Mouse (Mus musculus) embryonic stem cell, embryonic (primary cell): Measurements from ENCODE around the gene Pak1ip1.
"Not testable (repeated sequence)": the region's sequence is repeated elsewhere in the genome, so short reads cannot be mapped to it uniquely, and the experiment has no call there.

Experiments
- CTCF ChIA-PET, 4 experiments: fragments of 300-600 bp in 2 of 4; fragments of 350-600 bp in 2 of 4; sonication (Branson Sonifier 250); formaldehyde crosslinking; loops; one replicate each; lab custom pipeline; 2022; ENCODE audit warnings: inconsistent platforms in 2 of 4; lab: Charles Lee
- POLR2A ChIA-PET, 4 experiments: fragments of 300-600 bp in 2 of 4; fragments of 350-600 bp in 2 of 4; sonication (Branson Sonifier 250); formaldehyde crosslinking; loops; one replicate each; lab custom pipeline; 2022; ENCODE audit warnings: antibody characterized with exemption in 4 of 4, inconsistent platforms in 1 of 4; lab: Charles Lee

The Pak1ip1 gene

DNA sequence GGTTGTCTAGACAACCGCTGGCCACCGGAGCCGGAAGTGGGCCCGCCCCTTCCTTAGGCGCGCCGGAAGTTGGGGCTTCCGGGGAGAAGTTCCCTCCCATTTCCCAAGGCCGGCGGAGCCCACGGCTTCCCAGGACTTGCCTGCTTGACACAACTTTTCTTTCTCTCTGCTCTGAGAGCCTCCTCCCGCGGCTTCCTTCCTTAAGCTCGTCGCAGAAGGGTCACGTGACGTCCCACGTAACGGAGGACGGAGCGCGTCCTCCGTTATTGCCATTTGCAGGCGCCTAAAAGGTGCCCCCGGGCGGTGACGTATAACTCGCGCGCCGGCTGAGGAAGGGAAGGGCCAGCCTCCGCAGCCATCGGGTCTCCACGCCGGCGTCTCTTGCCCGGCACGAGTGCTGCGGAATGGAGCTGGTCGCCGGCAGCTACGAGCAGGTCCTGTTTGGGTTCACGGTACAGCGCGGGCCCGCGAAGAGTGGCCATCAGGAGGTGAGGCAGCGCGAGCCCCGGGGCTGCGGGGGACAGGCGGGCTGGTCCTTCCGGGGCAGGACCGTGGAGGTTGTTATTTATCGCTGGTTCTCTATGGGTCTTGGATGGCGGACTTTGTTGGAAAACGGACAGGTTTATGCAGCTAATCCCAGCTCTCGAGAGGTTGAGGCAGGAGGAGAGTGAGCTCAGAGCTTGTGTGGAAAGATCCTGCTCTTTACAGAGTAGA lies at the start of gene Pak1ip1:
Gene Pak1ip1 (plus strand): TSS at position 98 of the 714 bp plus-strand sequence.
- ChIA-PET CTCF (no interaction called here), POLR2A (interaction anchor here in 3 of 4 experiments (0.8 to 2.4 kb wide), 25 partner anchors 11 to 249 kb away, joined by 3 to 12 read pairs (median 3); partner anchors contain the start of genes Mak (in 1 of the 3), Smim13 (in 1 of the 3) and Tmem14c (in 1 of the 3))

DNA sequence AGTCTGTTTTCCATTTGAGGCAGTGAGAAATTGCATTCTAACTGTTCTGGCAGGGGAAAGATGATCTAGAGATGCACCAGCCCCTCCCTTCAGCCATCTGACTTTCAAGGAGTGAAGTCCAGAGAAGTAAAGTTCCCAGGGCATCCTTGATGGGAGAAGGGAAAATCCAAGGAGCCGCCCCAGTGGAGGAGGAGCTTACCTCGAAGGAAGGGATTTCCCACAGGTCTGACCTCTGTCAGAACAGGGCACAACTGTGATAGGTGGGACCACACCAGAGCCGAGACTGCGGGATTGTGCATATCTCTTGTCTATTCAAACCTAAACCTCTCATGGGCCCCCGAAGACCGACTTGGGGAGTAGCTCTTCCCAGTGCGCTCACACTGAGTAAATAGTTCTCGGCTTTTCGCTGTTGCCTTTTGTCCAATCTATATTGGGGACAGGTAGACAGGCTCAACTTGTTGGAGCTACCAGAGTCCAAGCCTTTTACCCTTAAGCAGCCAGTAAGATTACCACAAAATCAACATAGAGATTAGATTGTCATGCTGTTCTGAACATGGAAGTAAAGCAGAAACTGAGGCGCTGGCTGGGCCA lies 49.3 kb upstream of the Pak1ip1 start:
- POLR2A ChIA-PET = interaction anchor here in 3 of 4 experiments (0.5 to 3.5 kb wide), 26 partner anchors 7 to 221 kb away, joined by 3 to 16 read pairs (median 4); no protein-coding TSS in a partner anchor
- CTCF ChIA-PET = interaction anchor here in 1 of 4 experiments (1.0 to 1.5 kb wide), 3 partner anchors 27 to 108 kb away, joined by 3 to 6 read pairs (median 5); no protein-coding TSS in a partner anchor

DNA sequence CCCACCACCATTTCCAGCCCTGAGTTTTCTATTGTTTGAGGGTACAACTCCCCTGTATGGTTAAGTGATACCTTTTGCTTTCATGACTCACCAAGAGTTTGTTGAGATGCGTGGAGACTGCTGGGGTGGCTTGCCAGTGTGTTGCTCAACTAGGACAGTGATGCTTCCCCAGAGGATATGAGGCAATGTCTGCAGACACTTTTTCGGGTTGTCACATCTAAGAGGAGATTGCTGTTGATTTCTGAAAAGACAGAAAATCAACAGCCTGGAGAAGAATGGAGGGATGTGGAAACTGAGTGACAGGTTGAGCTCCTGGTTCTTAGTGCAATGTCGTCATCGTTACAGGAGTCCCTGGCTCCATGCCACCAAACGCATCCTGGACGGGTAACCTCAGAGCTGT lies 47.6 kb upstream of the Pak1ip1 start:
- ChIA-PET CTCF (no interaction called here), POLR2A (interaction anchor here in 2 of 4 experiments (1.3 to 3.5 kb wide), 4 partner anchors 9 to 13 kb away, joined by 4 to 16 read pairs (median 9); no protein-coding TSS in a partner anchor)

DNA sequence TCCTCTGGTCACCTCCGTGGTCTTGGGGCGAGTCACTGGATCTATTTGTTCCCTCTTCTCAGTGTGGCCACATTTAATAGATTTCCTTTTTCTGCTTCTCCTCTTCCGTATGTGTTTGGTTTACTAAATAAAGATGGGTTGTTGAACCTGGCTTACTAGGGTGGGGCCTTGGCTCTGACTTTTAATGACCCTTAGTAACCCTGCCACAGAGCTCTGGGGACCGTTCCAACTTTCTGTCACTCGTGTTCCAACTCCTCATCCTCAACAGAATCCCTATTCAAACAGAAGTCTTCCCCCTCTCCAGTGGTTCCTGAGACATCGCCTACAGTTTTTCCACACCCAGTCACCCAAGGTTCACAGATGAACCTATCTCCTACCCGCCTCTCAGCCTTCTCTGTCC lies 45.0 kb upstream of the Pak1ip1 start:
- ChIA-PET CTCF (no interaction called here), POLR2A (interaction anchor here in 1 of 4 experiments (0.9 to 3.6 kb wide), 3 partner anchors 17 to 38 kb away, joined by 3 to 10 read pairs (median 4); no protein-coding TSS in a partner anchor)

DNA sequence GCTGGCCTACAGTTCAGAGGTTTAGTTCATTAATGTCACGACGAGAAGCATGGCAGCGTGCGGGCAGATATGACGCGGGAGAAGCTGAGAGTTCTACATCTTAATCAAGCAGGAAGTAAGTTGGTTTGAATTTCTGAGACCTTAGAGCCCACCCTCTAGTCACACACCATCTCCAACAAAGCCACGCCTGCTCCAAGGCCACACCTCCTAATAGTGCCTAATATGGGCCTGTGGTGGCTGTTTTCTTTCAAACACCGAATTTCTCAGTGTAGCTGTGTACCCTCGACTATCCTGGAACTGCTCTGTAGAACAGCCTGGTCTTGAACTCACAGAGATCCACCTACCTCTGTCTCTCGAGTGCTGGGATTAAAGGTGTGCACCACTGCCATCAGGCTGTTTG lies 33.2 kb upstream of the Pak1ip1 start:
- ChIA-PET POLR2A (interaction anchor here in 2 of 4 experiments (0.6 to 4.1 kb wide), 7 partner anchors 8 to 1917 kb away, joined by 3 to 16 read pairs (median 3); no protein-coding TSS in a partner anchor), CTCF (interaction anchor here in 1 of 4 experiments (2.4 kb wide), 1 partner anchor 10 kb away, joined by 7 read pairs; no protein-coding TSS in a partner anchor)

DNA sequence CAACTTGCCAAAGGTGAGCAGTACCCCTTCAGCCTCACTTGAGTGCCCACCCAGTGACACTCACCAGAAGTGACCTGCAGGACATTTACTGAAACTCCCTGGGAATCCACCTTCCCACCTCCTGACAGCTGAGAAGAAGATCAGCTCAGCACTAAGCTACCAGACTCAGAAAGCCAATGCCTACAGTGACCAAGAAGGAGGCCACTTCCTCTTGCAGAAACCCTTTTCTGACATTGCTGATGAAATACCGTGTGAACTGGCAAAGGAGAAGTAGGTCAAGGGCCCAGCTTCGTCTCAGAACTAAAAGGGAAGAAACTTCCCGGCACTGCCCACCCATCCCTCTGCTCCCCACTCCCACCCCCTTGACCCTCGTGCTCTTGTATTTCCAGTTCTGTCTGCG lies 32.3 kb upstream of the Pak1ip1 start:
- ChIA-PET CTCF (interaction anchor here in 1 of 4 experiments (2.4 kb wide), 1 partner anchor 9 kb away, joined by 7 read pairs; no protein-coding TSS in a partner anchor), POLR2A (interaction anchor here in 2 of 4 experiments (0.7 to 4.1 kb wide), 8 partner anchors 9 to 75 kb away, joined by 3 to 16 read pairs (median 4); no protein-coding TSS in a partner anchor)

DNA sequence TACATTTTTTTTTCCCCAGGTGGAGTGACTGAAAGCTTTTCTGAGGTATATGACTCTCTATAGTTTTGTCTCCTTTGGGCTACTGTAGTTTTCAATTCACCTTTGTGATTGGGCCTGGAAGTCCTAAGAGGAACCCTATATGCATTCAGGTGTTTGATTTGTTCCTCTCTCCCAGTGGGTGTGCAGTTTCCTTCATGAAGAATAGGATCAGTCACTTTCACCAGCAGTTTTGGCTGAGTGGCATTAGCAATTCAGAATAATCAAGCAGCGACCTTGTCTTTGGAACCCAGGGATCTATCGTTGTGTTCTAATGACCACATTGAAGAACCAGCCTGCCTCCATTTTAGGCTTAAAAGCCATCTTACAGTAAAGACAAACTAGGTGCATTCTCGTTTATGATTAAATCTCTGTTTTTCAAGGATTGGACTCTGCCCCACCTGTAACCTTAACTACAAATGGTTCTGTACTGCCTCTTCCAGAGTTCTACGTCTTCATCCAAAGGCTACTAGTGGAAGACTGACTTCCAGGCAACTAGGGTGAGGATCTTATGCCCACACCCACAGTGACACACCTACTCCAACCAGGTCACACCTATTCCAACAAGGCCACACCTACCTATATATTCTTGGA lies 30.9 kb upstream of the Pak1ip1 start:
- ChIA-PET POLR2A (interaction anchor here in 2 of 4 experiments (0.7 to 1.9 kb wide), 6 partner anchors 27 to 115 kb away, joined by 3 to 10 read pairs (median 4); no protein-coding TSS in a partner anchor), CTCF (interaction anchor here in 3 of 4 experiments (0.5 to 2.4 kb wide), 4 partner anchors 8 to 175 kb away, joined by 3 to 11 read pairs (median 6); no protein-coding TSS in a partner anchor)

DNA sequence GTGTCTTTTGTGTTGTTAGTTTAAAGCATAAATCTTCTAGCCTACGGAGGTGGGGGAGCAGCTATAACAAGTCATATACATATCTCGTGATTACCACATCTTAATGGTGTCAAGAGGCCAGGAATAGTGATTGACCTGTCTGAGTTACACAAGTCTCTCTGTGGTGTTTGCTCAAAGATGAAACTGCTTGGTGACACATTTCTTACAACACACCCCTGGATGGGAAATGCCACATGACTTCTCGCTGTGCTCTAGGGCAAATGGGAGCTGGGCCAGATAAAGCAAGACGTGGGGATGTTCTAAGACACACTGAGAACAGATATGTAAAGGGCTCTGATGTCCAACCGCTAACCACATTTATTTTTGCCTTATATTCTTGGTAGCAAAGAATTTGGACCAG lies 29.6 kb upstream of the Pak1ip1 start:
- ChIA-PET POLR2A (interaction anchor here in 2 of 4 experiments (0.5 to 2.4 kb wide), 2 partner anchors 20 to 116 kb away, joined by 4 to 7 read pairs; no protein-coding TSS in a partner anchor), CTCF (interaction anchor here in 1 of 4 experiments (1.0 kb wide), 1 partner anchor 121 kb away, joined by 3 read pairs; no protein-coding TSS in a partner anchor)

DNA sequence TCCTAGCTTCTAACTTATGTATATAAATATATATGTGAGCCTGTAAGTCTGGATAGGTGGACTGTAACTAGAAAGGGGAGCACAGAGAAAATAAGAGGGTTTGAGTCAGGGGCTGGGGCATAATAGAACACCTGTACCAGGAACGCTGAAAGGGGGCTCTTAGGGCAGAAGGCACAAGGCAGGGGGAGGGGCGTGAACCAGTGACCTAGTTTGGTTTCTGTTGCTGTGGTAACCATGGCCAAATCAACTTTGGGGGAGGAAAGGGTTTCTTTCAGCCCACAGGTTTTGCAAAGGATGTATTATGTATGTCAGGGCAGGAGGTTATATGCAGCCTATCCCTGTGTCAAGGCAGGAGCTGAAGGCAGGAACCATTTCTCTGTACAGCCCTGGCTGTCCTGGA lies 29.0 kb upstream of the Pak1ip1 start:
- ChIA-PET CTCF (no interaction called here), POLR2A (interaction anchor here in 2 of 4 experiments (0.7 to 2.4 kb wide), 6 partner anchors 10 to 52 kb away, joined by 3 to 7 read pairs (median 3); no protein-coding TSS in a partner anchor)

DNA sequence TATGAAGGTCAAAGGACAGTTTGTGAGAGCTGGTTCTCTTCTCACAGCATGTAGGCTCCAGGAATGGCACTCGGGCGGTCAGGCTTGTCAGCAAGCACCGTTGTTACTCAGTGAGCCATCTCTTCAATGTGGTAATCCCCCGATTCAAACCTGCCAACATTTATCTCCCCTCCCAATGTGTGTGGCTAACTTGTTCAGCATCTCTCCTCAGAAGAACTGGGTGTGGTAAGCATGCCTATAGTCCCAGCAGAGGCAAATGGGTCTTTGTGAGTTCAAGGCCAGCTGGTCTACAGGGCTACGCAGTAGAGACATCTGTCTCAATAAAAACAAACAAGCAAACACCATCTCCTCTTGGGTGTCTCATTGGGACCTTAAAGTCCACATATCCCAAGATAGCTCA lies 27.8 kb upstream of the Pak1ip1 start:
- CTCF ChIA-PET = interaction anchor here in 1 of 4 experiments (0.6 kb wide), 1 partner anchor 15 kb away, joined by 4 read pairs; no protein-coding TSS in a partner anchor
- POLR2A ChIA-PET = interaction anchor here in 3 of 4 experiments (0.5 to 2.4 kb wide), 7 partner anchors 9 to 851 kb away, joined by 3 to 8 read pairs (median 3); no protein-coding TSS in a partner anchor

DNA sequence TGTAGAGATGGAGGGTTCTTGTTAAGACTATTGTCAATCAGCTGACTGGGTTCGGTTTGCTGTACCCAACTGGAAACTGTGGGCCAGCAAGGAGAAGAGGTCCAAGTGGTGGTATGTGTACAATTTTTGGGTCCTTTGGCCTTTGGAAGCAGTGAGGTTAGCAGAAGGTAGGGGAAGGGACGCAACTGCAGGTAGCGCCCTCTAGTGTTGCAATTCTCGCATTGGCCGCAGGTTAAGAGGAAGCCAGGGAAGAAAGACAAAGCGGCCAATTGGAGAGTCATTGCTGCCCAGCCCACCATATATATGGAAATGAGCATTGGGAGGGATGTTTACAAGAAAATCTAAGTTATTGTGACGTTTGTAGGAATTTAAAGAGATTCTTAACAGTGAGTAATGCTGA lies 23.2 kb upstream of the Pak1ip1 start:
- ChIA-PET POLR2A (interaction anchor here in 2 of 4 experiments (0.8 to 3.1 kb wide), 6 partner anchors 10 to 123 kb away, joined by 3 to 8 read pairs (median 4); partner anchors contain the start of gene Pak1ip1 (in 1 of the 2)), CTCF (interaction anchor here (0.5 to 2.3 kb wide), 15 partner anchors 9 to 1291 kb away, joined by 3 to 7 read pairs (median 3); partner anchors contain the start of gene Elovl2 (in 1 of the 4))

DNA sequence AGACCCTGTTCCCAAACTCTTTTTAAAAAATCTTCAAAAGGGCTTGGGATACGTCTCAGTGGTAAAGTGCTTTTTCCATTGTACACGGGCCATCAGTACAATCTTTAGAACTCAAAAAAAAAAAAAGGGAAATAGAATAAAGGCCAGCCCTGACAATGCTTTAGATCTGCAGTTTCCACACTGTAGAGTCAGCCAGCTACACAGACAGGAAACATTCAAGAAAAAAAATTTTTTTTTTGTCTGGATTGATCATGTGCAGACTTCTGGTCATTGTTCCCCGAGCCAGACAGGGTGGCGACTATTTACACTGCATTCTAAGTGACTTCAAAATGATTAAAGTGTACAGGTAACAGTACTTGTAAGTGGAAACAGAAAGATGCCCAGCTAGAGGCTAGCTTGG lies 22.2 kb upstream of the Pak1ip1 start:
- ChIA-PET POLR2A (interaction anchor here in 2 of 4 experiments (1.1 to 3.1 kb wide), 4 partner anchors 22 to 129 kb away, joined by 3 to 8 read pairs (median 6); partner anchors contain the start of gene Pak1ip1 (in 1 of the 2)), CTCF (interaction anchor here in 3 of 4 experiments (0.5 to 2.3 kb wide), 10 partner anchors 10 to 181 kb away, joined by 3 to 7 read pairs (median 4); no protein-coding TSS in a partner anchor)

DNA sequence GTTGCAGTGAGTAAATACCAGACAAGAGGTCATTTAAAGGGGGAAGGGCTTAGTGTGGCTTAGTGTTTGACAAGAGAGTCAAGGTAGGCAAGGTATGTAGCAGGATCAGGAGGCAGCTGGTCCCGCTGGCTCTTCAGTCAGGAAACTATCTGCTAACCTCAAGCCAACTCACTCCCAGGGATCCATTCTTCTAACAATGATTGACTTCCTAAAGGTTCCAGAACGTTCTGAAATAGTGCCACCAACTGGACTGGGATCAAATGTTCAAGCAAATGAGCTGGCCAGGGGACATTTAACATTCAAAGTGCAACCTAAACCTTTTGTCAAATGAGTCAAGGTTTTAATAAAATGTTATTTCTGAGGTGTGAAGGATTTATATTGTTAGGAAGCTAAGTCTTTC lies 21.5 kb upstream of the Pak1ip1 start:
- POLR2A ChIA-PET = interaction anchor here in 3 of 4 experiments (0.7 to 3.1 kb wide), 5 partner anchors 22 to 130 kb away, joined by 3 to 8 read pairs (median 4); partner anchors contain the start of gene Pak1ip1 (in 1 of the 3)

DNA sequence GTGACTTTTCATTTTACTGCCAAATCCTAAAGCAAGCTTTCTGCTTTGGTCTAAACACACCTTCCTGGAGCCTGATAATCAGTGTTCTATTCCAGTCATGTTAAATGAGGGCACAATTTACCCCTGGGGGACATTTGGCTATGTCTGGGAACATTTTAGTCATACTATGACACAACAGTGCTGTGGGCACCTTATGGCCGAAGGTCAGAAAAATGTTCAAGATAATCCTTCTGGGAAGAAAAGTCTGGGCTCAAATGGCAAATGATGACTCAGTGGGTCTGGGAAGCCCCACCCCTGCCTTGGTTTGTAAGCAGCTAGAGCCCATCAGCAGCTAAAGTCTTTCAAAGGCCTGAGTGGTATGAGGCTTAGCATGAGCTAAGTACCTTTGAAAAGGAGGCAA lies 18.1 kb upstream of the Pak1ip1 start:
- ChIA-PET CTCF (interaction anchor here in 1 of 4 experiments (1.2 kb wide), 1 partner anchor 67 kb away, joined by 3 read pairs; no protein-coding TSS in a partner anchor), POLR2A (interaction anchor here in 3 of 4 experiments (0.6 to 2.7 kb wide), 7 partner anchors 12 to 162 kb away, joined by 3 to 7 read pairs (median 4); no protein-coding TSS in a partner anchor)

More for the DNA sequence above, 21.5 kb upstream of the Pak1ip1 start:
- CTCF ChIA-PET = interaction anchor here in 1 of 4 experiments (1.1 kb wide), 1 partner anchor 69 kb away, joined by 5 read pairs; no protein-coding TSS in a partner anchor

DNA sequence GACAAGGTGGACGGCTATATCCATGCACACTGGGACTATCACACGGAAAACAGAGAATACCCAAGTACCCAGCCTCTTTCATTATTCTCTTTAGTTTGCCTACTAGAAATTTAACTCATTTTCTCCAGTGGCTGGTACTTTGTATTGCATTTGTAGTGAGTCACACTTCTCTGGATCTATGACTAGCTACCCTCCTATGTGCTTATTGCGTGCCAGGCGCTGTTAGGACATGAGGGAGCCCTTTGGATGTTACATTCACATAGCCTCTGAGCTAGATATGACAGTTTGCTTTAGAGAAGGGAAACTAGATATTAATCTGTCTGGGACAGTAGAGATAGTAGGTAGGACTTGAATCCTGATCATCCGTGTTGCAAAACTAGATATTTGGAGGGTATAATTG lies 14.7 kb upstream of the Pak1ip1 start:
- CTCF ChIA-PET = no interaction called here
- POLR2A ChIA-PET = interaction anchor here in 1 of 4 experiments (0.7 kb wide), 1 partner anchor 1064 kb away, joined by 6 read pairs; no protein-coding TSS in a partner anchor

DNA sequence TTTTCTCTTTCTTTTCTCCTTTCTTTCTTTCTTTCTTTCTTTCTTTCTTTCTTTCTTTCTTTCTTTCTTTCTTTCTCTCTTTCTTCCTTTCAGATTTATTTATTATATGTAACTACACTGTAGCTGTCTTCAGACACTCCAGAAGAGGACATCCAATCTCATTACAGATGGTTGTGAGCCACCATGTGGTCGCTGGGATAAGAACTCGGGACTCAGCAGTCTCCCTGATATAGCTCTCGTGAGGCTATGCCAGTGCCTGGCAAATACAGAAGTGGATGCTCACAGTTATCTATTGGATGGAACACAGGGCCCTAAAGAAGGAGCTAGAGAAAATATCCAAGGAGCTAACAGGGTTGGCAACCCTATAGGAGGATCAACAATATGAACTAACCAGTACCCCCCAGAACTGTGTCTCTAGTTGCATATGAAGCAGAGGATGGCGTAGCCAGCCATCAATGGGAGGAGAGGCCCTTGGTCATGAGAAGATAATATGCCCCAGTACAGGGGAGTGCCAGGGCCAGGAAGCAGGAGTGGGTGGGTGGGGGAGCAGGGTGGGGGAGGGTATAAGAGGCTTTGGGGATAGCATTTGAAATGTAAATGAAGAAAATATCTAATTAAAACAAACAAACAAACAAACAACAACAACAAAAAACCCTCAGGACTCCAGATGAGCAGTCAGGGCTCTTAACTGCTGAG lies 13.1 kb upstream of the Pak1ip1 start:
- CTCF ChIA-PET = interaction anchor here in 2 of 4 experiments (0.7 to 2.4 kb wide), 3 partner anchors 15 to 144 kb away, joined by 4 to 6 read pairs (median 6); no protein-coding TSS in a partner anchor
- POLR2A ChIA-PET = not testable (repeated sequence)
